Mouse (Mus musculus): Measurements from ENCODE around the gene Slfn4. TPM values are rescaled to one million over a fixed set of nuclear protein-coding genes. Genes with fewer than 3 reads are reported as not detected.
"Not testable (repeated sequence)": the region's sequence is repeated elsewhere in the genome, so short reads cannot be mapped to it uniquely, and the experiment has no call there.

The Slfn4 gene
- polyA plus RNA-seq (2014; fragmentation: Nextera tagmentation; extraction: Ambion mirVana), result 0.19 TPM in 1 of 2 replicates, not detected in the other

DNA sequence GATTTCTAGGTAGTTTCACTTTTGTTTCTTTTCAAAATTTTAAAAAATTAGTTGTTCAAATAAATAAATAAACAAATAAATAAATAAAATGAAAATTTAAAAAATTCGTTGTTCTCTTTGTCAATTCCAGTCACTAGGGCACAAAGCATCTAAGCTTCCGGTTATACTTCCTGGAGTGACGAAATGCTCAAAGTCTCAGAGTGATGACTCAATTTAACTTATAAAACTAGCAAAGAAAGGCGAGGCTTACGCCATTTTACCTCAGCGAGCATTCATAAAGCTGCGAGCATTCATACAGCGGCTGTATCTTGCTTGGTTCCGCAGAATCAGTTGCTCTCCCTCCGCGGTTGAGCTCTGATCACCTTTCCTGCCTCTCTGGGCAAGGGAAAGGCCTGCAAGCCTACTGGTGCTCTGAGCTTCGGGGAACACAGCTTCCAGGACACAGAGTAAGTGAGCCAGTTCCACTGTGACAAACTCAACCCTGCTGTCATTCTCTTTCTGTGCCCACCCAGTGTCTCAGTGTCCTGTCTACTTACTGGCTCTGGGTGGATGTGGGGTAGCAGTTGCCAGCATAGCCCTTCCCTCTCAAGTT lies at the start of gene Slfn4:
Slfn4 (plus strand) TSS at position 239 of the 592 bp plus-strand sequence.
- Histone ChIP-seq H3K27ac (ENCODE audit: low read length) (no peak within 1 kb of the TSS), H3K9ac (replicated peaks; ENCODE audit: low read depth, low read length) (no peak within 1 kb of the TSS), H3K27me3 (ENCODE audit: control insufficient read depth, insufficient read depth, low read length) (no peaks in the 10 kb centered on the region), H3K9me3 (ENCODE audit: control insufficient read depth, low read depth, low read length) (no peaks in the 10 kb centered on the region), H3K4me3 (ENCODE audit: low read depth, low read length) (no peak within 1 kb of the TSS), H3K4me2 (replicated peaks; ENCODE audit: low read depth, low read length) (no peak within 1 kb of the TSS), H3K36me3 (ENCODE audit: control insufficient read depth, insufficient read depth, low read length) (no peaks in the 10 kb centered on the region), H3K4me1 (ENCODE audit: control insufficient read depth, insufficient read depth, low read length) (no peaks in the 10 kb centered on the region)
- 81% methylated on average over 12 of the region's 12 CpGs for WGBS
- ATAC-seq (ENCODE audit: insufficient number of reproducible peaks, insufficient read depth, low FRiP score, low read depth), result no peak

DNA sequence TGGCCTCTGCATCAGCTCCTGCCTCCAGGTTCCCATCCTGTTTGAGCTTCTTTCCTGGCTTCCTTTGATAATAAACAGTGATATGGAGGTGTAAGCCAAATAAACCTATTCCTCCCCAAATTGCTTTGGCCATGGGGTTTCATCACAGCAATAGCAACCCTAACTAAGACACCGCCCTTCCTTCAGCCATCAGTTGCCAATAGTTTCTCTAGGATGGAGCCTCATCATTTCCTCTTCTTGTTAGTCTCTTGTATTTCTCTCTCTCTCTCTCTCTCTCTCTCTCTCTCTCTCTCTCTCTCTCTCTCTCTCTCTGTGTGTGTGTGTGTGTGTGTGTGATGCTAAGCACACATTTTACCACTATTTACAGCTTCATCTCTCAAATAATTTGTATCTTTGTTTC lies 49.4 kb upstream of the Slfn4 start:
- not testable (repeated sequence) for H3K9ac ChIP-seq (replicated peaks; ENCODE audit: low read depth, low read length); H3K4me2 ChIP-seq (replicated peaks; ENCODE audit: low read depth, low read length); H3K27me3 ChIP-seq (ENCODE audit: control insufficient read depth, insufficient read depth, low read length); H3K9me3 ChIP-seq (ENCODE audit: control insufficient read depth, low read depth, low read length); H3K36me3 ChIP-seq (ENCODE audit: control insufficient read depth, insufficient read depth, low read length); H3K4me3 ChIP-seq (ENCODE audit: low read depth, low read length); ATAC-seq (ENCODE audit: insufficient number of reproducible peaks, insufficient read depth, low FRiP score, low read depth); H3K4me1 ChIP-seq (ENCODE audit: control insufficient read depth, insufficient read depth, low read length); H3K27ac ChIP-seq (ENCODE audit: low read length)
- WGBS, result no CpG with 5 or more reads among the region's 1 CpGs

- not testable (repeated sequence) for H3K36me3 ChIP-seq (ENCODE audit: control insufficient read depth, insufficient read depth, low read length); H3K4me2 ChIP-seq (replicated peaks; ENCODE audit: low read depth, low read length); H3K4me3 ChIP-seq (ENCODE audit: low read depth, low read length); H3K27me3 ChIP-seq (ENCODE audit: control insufficient read depth, insufficient read depth, low read length); ATAC-seq (ENCODE audit: insufficient number of reproducible peaks, insufficient read depth, low FRiP score, low read depth); H3K9me3 ChIP-seq (ENCODE audit: control insufficient read depth, low read depth, low read length); H3K9ac ChIP-seq (replicated peaks; ENCODE audit: low read depth, low read length); H3K4me1 ChIP-seq (ENCODE audit: control insufficient read depth, insufficient read depth, low read length); H3K27ac ChIP-seq (ENCODE audit: low read length)
- WGBS, result no CpG with 5 or more reads among the region's 2 CpGs
Observed at GRCm38 (mm10) chr11:83137253-83137652, 37.7 kb upstream of the Slfn4 start.

GRCm38 (mm10) chr11:83148939-83149338 lies 26.0 kb upstream of the Slfn4 start:
- not testable (repeated sequence) for H3K27me3 ChIP-seq (ENCODE audit: control insufficient read depth, insufficient read depth, low read length); H3K27ac ChIP-seq (ENCODE audit: low read length); H3K9me3 ChIP-seq (ENCODE audit: control insufficient read depth, low read depth, low read length); H3K4me2 ChIP-seq (replicated peaks; ENCODE audit: low read depth, low read length); H3K9ac ChIP-seq (replicated peaks; ENCODE audit: low read depth, low read length); H3K36me3 ChIP-seq (ENCODE audit: control insufficient read depth, insufficient read depth, low read length); H3K4me1 ChIP-seq (ENCODE audit: control insufficient read depth, insufficient read depth, low read length); H3K4me3 ChIP-seq (ENCODE audit: low read depth, low read length); ATAC-seq (ENCODE audit: insufficient number of reproducible peaks, insufficient read depth, low FRiP score, low read depth)
- no CpG with 5 or more reads among the region's 1 CpGs for WGBS

DNA sequence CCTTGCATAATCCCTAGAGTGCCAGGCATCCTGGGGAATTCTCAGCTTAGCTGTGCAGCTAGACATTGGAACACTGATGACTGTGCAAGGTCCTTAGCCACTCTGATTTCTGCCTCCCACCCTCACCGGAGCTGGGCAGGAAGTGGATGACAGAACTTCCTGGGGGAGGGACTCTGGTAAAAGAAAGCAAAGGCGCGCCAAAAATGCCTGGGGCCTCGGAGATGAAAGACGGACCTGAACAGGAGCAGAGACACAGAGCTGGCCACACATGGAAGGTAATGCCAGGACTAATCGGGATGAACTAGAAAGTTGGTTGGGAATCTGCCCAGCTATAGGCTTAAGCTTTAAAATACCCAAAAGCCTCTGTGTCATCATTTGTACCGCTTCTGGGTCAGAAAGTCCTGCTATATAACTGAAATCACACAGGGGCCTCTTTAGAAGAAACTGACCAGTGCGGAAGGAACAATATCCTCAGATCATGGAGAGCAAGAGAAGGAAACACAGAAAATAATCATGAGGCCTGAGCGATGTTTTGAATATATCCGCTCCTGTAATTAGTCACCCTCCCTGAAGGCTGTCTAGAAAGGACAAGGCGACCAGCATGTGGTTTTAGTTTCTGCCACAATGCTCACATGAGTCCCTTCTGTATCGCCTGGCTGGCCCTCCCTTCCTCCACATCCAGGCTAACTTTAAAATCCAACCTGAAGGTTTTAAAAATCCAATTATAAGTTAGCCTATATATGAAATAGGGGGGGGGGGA lies 16.3 kb downstream of the Slfn4 start, which contains the start of gene Slfn3:
Slfn3 (plus strand) TSS at position 197 of the 760 bp plus-strand sequence.
- 76% methylated on average over 12 of the region's 12 CpGs for WGBS
- no peaks in the 10 kb centered on the region for H3K9me3 ChIP-seq (ENCODE audit: control insufficient read depth, low read depth, low read length)
- no peak within 1 kb of the TSS for H3K9ac ChIP-seq (replicated peaks; ENCODE audit: low read depth, low read length)
- H3K4me1 ChIP-seq (ENCODE audit: control insufficient read depth, insufficient read depth, low read length), result no peaks in the 10 kb centered on the region
- no peak within 1 kb of the TSS for H3K27ac ChIP-seq (ENCODE audit: low read length)
- H3K27me3 ChIP-seq (ENCODE audit: control insufficient read depth, insufficient read depth, low read length), result no peaks in the 10 kb centered on the region
- no peaks in the 10 kb centered on the region for H3K36me3 ChIP-seq (ENCODE audit: control insufficient read depth, insufficient read depth, low read length)
- H3K4me3 ChIP-seq (ENCODE audit: low read depth, low read length), result no peak within 1 kb of the TSS
- ATAC-seq (ENCODE audit: insufficient number of reproducible peaks, insufficient read depth, low FRiP score, low read depth), result no peak
- H3K4me2 ChIP-seq (replicated peaks; ENCODE audit: low read depth, low read length), result no peak within 1 kb of the TSS

DNA sequence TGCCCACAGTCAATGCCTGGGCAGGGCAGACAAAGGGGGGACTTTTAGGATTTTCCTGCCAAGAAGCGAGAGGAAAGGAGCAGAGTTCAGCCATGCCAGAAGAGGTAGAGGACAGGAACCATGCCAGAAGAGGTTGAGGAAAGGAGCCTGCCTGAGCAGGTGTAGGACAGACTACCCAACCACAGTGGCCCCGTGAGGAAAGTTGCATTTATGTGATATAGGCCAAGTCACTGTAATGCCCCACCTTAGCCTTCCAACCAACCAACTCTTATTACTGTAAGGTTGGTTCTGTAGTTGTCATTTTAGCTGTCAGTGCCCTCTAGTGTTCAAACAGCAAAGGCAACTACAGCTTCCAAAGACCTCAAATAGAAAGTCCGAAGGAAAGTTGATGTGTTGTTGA lies 17.0 kb downstream of the Slfn4 start:
- WGBS, result 59% methylated on average over 3 of the region's 3 CpGs
- no peak for ATAC-seq (ENCODE audit: insufficient number of reproducible peaks, insufficient read depth, low FRiP score, low read depth)
- no peaks in the 10 kb centered on the region for H3K36me3 ChIP-seq (ENCODE audit: control insufficient read depth, insufficient read depth, low read length)
- H3K4me2 ChIP-seq (replicated peaks; ENCODE audit: low read depth, low read length), result no peak overlapping the region
- H3K4me1 ChIP-seq (ENCODE audit: control insufficient read depth, insufficient read depth, low read length), result no peaks in the 10 kb centered on the region
- no peaks in the 10 kb centered on the region for H3K27me3 ChIP-seq (ENCODE audit: control insufficient read depth, insufficient read depth, low read length)
- no peak overlapping the region for H3K27ac ChIP-seq (ENCODE audit: low read length)
- H3K9me3 ChIP-seq (ENCODE audit: control insufficient read depth, low read depth, low read length), result no peaks in the 10 kb centered on the region
- no peak overlapping the region for H3K9ac ChIP-seq (replicated peaks; ENCODE audit: low read depth, low read length)
- H3K4me3 ChIP-seq (ENCODE audit: low read depth, low read length), result no peak overlapping the region

GRCm38 (mm10) chr11:83205002-83205401 lies 30.0 kb downstream of the Slfn4 start:
- H3K4me3 ChIP-seq (ENCODE audit: low read depth, low read length), result no peak overlapping the region
- H3K27me3 ChIP-seq (ENCODE audit: control insufficient read depth, insufficient read depth, low read length), result no peaks in the 10 kb centered on the region
- ATAC-seq (ENCODE audit: insufficient number of reproducible peaks, insufficient read depth, low FRiP score, low read depth), result no peak
- H3K9ac ChIP-seq (replicated peaks; ENCODE audit: low read depth, low read length), result no peak overlapping the region
- no peaks in the 10 kb centered on the region for H3K9me3 ChIP-seq (ENCODE audit: control insufficient read depth, low read depth, low read length)
- no peak overlapping the region for H3K27ac ChIP-seq (ENCODE audit: low read length)
- H3K4me2 ChIP-seq (replicated peaks; ENCODE audit: low read depth, low read length), result no peak overlapping the region
- H3K4me1 ChIP-seq (ENCODE audit: control insufficient read depth, insufficient read depth, low read length), result no peaks in the 10 kb centered on the region
- no peaks in the 10 kb centered on the region for H3K36me3 ChIP-seq (ENCODE audit: control insufficient read depth, insufficient read depth, low read length)

DNA sequence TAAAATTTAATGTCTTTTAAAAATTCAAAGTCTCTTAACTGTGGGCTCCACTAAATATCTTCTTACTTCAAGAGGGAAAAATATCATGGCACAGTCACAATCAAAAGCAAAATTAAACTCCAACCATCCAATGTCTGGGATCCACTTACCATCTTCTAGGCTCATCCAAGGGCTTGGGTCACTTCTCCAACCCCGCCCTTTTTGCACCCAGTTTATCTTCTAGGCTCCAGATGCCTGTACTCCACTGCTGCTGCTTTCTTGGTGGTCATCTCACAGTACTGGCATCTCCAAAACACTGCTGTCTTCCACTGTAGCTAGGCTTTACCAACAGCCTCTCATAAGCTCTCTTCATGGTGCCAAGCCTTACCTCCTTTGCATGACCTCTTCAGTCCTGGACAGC lies 41.1 kb downstream of the Slfn4 start:
- Histone ChIP-seq H3K27me3 (ENCODE audit: control insufficient read depth, insufficient read depth, low read length) (no peaks in the 10 kb centered on the region), H3K9me3 (ENCODE audit: control insufficient read depth, low read depth, low read length) (no peaks in the 10 kb centered on the region), H3K4me2 (replicated peaks; ENCODE audit: low read depth, low read length) (no peak overlapping the region), H3K4me3 (ENCODE audit: low read depth, low read length) (no peak overlapping the region), H3K27ac (ENCODE audit: low read length) (no peak overlapping the region), H3K36me3 (ENCODE audit: control insufficient read depth, insufficient read depth, low read length) (no peaks in the 10 kb centered on the region), H3K9ac (replicated peaks; ENCODE audit: low read depth, low read length) (no peak overlapping the region), H3K4me1 (ENCODE audit: control insufficient read depth, insufficient read depth, low read length) (no peaks in the 10 kb centered on the region)
- 74% methylated on average over 1 of the region's 1 CpGs for WGBS
- ATAC-seq (ENCODE audit: insufficient number of reproducible peaks, insufficient read depth, low FRiP score, low read depth), result no peak

All from stomach, embryonic 14.5 days (tissue).